Comparison of ENCODE assay signal across 16 mouse cellular contexts in genomic region chr6:8877373-8878070, GRCm38 (mm10).
DNase-seq lines count a peak whose midpoint lies in the region; ATAC-seq and TF ChIP-seq lines count a peak whose summit lies in the region.
"Had no signal": no experiment of that assay in that cellular context is flagged by ENCODE, and none has a peak within 500 bp of the region (broad histone marks: within the 10 kb centered on the region; RNA-seq: fewer than 3 reads in every experiment).

No protein-coding gene starts in this region.

- intact Hi-C loops in heart, postnatal 36 days (cut with DNase I) = no loop called here

- no peaks in the 10 kb centered on the region for H3K9me3 ChIP-seq in heart, embryonic 13.5 days
- no peaks in the 10 kb centered on the region for H3K9me3 ChIP-seq in hindbrain, embryonic 12.5 days (replicated peaks)
- no peaks in the 10 kb centered on the region for H3K9me3 ChIP-seq in midbrain, embryonic 14.5 days (ENCODE audit: control insufficient read depth, low read length)
- H3K9me3 ChIP-seq in heart, embryonic 11.5 days (replicated peaks; ENCODE audit: control insufficient read depth, low read length) = no peaks in the 10 kb centered on the region
- H3K9me3 ChIP-seq: embryonic facial prominence, embryonic 13.5 days had no signal

- ATAC-seq in heart, embryonic 13.5 days (ENCODE audit: extremely low read depth, insufficient number of reproducible peaks, low FRiP score, low TSS enrichment) = no peak
- ATAC-seq in hindbrain, embryonic 12.5 days (ENCODE audit: low FRiP score) = peak; percentile 81; the same call in 1 of the 2 replicates
- ATAC-seq in midbrain, embryonic 14.5 days (ENCODE audit: low FRiP score, low TSS enrichment) = no peak
- no peak for ATAC-seq in heart, embryonic 11.5 days (replicated peaks; ENCODE audit: insufficient number of reproducible peaks, low FRiP score, low TSS enrichment)

- no peak overlapping the region for H3K4me3 ChIP-seq in heart, embryonic 13.5 days
- H3K4me3 ChIP-seq in hindbrain, embryonic 12.5 days = no peak overlapping the region
- H3K4me3 ChIP-seq in midbrain, embryonic 14.5 days (replicated peaks; ENCODE audit: low read depth, low read length) = no peak overlapping the region
- no peak overlapping the region for H3K4me3 ChIP-seq in heart, embryonic 11.5 days (ENCODE audit: low read depth, low read length)
- H3K4me3 ChIP-seq: embryonic facial prominence, embryonic 13.5 days had no signal

- no peak overlapping the region for H3K27ac ChIP-seq in heart, embryonic 13.5 days (replicated peaks)
- peak overlapping the region; percentile 67 for H3K27ac ChIP-seq in hindbrain, embryonic 12.5 days
- no peak overlapping the region for H3K27ac ChIP-seq in midbrain, embryonic 14.5 days (replicated peaks; ENCODE audit: low read depth, low read length)
- no peak overlapping the region for H3K27ac ChIP-seq in heart, embryonic 11.5 days (ENCODE audit: low read depth, low read length)
- H3K27ac ChIP-seq: embryonic facial prominence, embryonic 13.5 days had no signal

- no peaks in the 10 kb centered on the region for H3K36me3 ChIP-seq in heart, embryonic 13.5 days
- no peaks in the 10 kb centered on the region for H3K36me3 ChIP-seq in hindbrain, embryonic 12.5 days
- H3K36me3 ChIP-seq in midbrain, embryonic 14.5 days (ENCODE audit: control insufficient read depth, insufficient read depth, low read length) = no peaks in the 10 kb centered on the region
- H3K36me3 ChIP-seq in heart, embryonic 11.5 days (ENCODE audit: control insufficient read depth, insufficient read depth, low read length) = no peaks in the 10 kb centered on the region
- H3K36me3 ChIP-seq: embryonic facial prominence, embryonic 13.5 days had no signal

- no peak for TF ChIP-seq CTCF in brain, embryonic 14.5 days (IDR thresholded peaks at IDR 0.05; ENCODE audit: borderline replicate concordance, extremely low read depth, insufficient read depth, insufficient read length)

- H3K4me1 ChIP-seq in heart, embryonic 13.5 days = no peaks in the 10 kb centered on the region
- H3K4me1 ChIP-seq in hindbrain, embryonic 12.5 days = peaks cover 2% of the 10 kb centered on the region; the same call in 1 of the 2 replicates
- H3K4me1 ChIP-seq in midbrain, embryonic 14.5 days (ENCODE audit: control insufficient read depth, insufficient read depth, low read length) = no peaks in the 10 kb centered on the region
- H3K4me1 ChIP-seq in heart, embryonic 11.5 days (ENCODE audit: control insufficient read depth, insufficient read depth, low read length) = no peaks in the 10 kb centered on the region
- H3K4me1 ChIP-seq: embryonic facial prominence, embryonic 13.5 days had no signal

- H3K4me2 ChIP-seq in heart, embryonic 13.5 days = peak overlapping the region; percentile 18; the same call in 1 of the 2 replicates
- no peak overlapping the region for H3K4me2 ChIP-seq in hindbrain, embryonic 12.5 days (replicated peaks)
- H3K4me2 ChIP-seq in midbrain, embryonic 14.5 days (ENCODE audit: low read length) = no peak overlapping the region
- no peak overlapping the region for H3K4me2 ChIP-seq in heart, embryonic 11.5 days
- H3K4me2 ChIP-seq: embryonic facial prominence, embryonic 13.5 days; liver, embryonic 11.5 days had no signal

- H3K27me3 ChIP-seq in heart, embryonic 13.5 days (replicated peaks) = no peaks in the 10 kb centered on the region
- no peaks in the 10 kb centered on the region for H3K27me3 ChIP-seq in hindbrain, embryonic 12.5 days
- H3K27me3 ChIP-seq in midbrain, embryonic 14.5 days (ENCODE audit: control insufficient read depth, insufficient read depth, low read length) = no peaks in the 10 kb centered on the region
- H3K27me3 ChIP-seq in heart, embryonic 11.5 days (ENCODE audit: control insufficient read depth, insufficient read depth, low read length) = no peaks in the 10 kb centered on the region
- H3K27me3 ChIP-seq: embryonic facial prominence, embryonic 13.5 days had no signal

- DNase-seq in heart, postnatal 36 days = no peak
- DNase-seq in brain, embryonic 14.5 days (ENCODE audit: low read depth) = peak; percentile 45
- DNase-seq in midbrain, embryonic 14.5 days = peak; percentile 31
- DNase-seq in lung, postnatal 36 days = no peak
- DNase-seq in frontal cortex, postnatal 14 days (ENCODE audit: low spot score in 2 of 2) = no peak
- DNase-seq: adrenal gland, adult 8-10 months; cerebellum, adult 9-10 months; gastrocnemius, postnatal 36 days; kidney, postnatal 10 days; lung, postnatal 14 days; thymus, postnatal 4 days had no signal

- H3K9ac ChIP-seq in heart, embryonic 13.5 days = no peak overlapping the region
- H3K9ac ChIP-seq in hindbrain, embryonic 12.5 days = no peak overlapping the region
- no peak overlapping the region for H3K9ac ChIP-seq in midbrain, embryonic 14.5 days (replicated peaks; ENCODE audit: low read length)
- no peak overlapping the region for H3K9ac ChIP-seq in heart, embryonic 11.5 days (ENCODE audit: low read depth, low read length)
- H3K9ac ChIP-seq: embryonic facial prominence, embryonic 13.5 days had no signal

- 33% methylated on average over 11 of the region's 11 CpGs for WGBS in heart, embryonic 13.5 days
- WGBS in hindbrain, embryonic 12.5 days = 37% methylated on average over 11 of the region's 11 CpGs
- WGBS in midbrain, embryonic 14.5 days = 47% methylated on average over 11 of the region's 11 CpGs
- 38% methylated on average over 11 of the region's 11 CpGs for WGBS in heart, embryonic 11.5 days (ENCODE audit: insufficient replicate concordance)

- no peak for TF ChIP-seq POLR2A in brain, embryonic 14.5 days (IDR thresholded peaks at IDR 0.05; ENCODE audit: borderline replicate concordance, extremely low read depth, insufficient read depth, insufficient read length, poor library complexity, severe bottlenecking)

Comparison
In these comparisons a context has a peak if more than half of its experiments do, and no peak if none do; other contexts are left out.
1. DNase-seq: peak in brain, embryonic 14.5 days (single experiment) and midbrain, embryonic 14.5 days (single experiment); none in heart, postnatal 36 days (0 of 2), lung, postnatal 36 days (single experiment) and frontal cortex, postnatal 14 days (0 of 2).